Mouse (Mus musculus): ENCODE results near the gene Kbtbd13. TPM values are rescaled to one million over a fixed set of nuclear protein-coding genes. Genes with fewer than 3 reads are reported as not detected.

The Kbtbd13 gene
- total RNA-seq (2021) (under 1 TPM in 1 of 2 experiments, not detected in 1; 0.97 TPM), polyA plus RNA-seq (2012; rRNA removed) (0.44 and 0.77 TPM in 2 replicates)
- long read RNA-seq, partial matches to known transcripts, result 0 of 1 reads
- long read RNA-seq, other reads (novel, unspliced or antisense), result 0 of 1 reads

- DNase-seq, result no peak
Measured at GRCm38 (mm10) chr9:65391613-65391964, at the start of gene Kbtbd13. TSS of gene Kbtbd13 (minus strand) at chr9:65391652.

GRCm38 (mm10) chr9:65435671-65436301 lies 44.3 kb upstream of the Kbtbd13 start, which contains the start of gene Mtfmt:
TSS of gene Mtfmt (plus strand) at chr9:65435782.
- DNase-seq, result peak; percentile 95

GRCm38 (mm10) chr9:65435211-65435610 lies 43.8 kb upstream of the Kbtbd13 start:
- no peak for DNase-seq

- peak; percentile 41 for DNase-seq
Measured at GRCm38 (mm10) chr9:65434140-65434539, 42.7 kb upstream of the Kbtbd13 start.

GRCm38 (mm10) chr9:65432236-65432635 lies 40.8 kb upstream of the Kbtbd13 start:
- DNase-seq, result peak; percentile 85

GRCm38 (mm10) chr9:65430921-65431320 lies 39.5 kb upstream of the Kbtbd13 start:
- no peak for DNase-seq

GRCm38 (mm10) chr9:65430401-65430800 lies 38.9 kb upstream of the Kbtbd13 start:
- no peak for DNase-seq

GRCm38 (mm10) chr9:65428003-65428402 lies 36.6 kb upstream of the Kbtbd13 start:
- DNase-seq, result no peak

- no peak for DNase-seq
Measured at GRCm38 (mm10) chr9:65427511-65427910, 36.1 kb upstream of the Kbtbd13 start.

GRCm38 (mm10) chr9:65424393-65424792 lies 32.9 kb upstream of the Kbtbd13 start:
- no peak for DNase-seq

GRCm38 (mm10) chr9:65422760-65423501 lies 31.5 kb upstream of the Kbtbd13 start, which contains the start of gene Slc51b:
TSS of gene Slc51b (minus strand) at chr9:65422955.
- peak; percentile 69 for DNase-seq

- DNase-seq, result no peak
Measured at GRCm38 (mm10) chr9:65419633-65420032, 28.2 kb upstream of the Kbtbd13 start.

- DNase-seq, result no peak
Measured at GRCm38 (mm10) chr9:65417738-65418137, 26.3 kb upstream of the Kbtbd13 start.

- DNase-seq, result no peak
Measured at GRCm38 (mm10) chr9:65411326-65411725, 19.9 kb upstream of the Kbtbd13 start.

GRCm38 (mm10) chr9:65410378-65410777 lies 18.9 kb upstream of the Kbtbd13 start:
- no peak for DNase-seq

- DNase-seq, result peak; percentile 69
Measured at GRCm38 (mm10) chr9:65408871-65409295, 17.4 kb upstream of the Kbtbd13 start.

GRCm38 (mm10) chr9:65407861-65408260 lies 16.4 kb upstream of the Kbtbd13 start:
- DNase-seq, result peak; percentile 69

- DNase-seq, result peak; percentile 27
Measured at GRCm38 (mm10) chr9:65407327-65407726, 15.9 kb upstream of the Kbtbd13 start.

- peak; percentile 35 for DNase-seq
Measured at GRCm38 (mm10) chr9:65405184-65405449, 13.7 kb upstream of the Kbtbd13 start.

GRCm38 (mm10) chr9:65404331-65405183 lies 13.1 kb upstream of the Kbtbd13 start:
- peak; percentile 91 for DNase-seq

GRCm38 (mm10) chr9:65399934-65400333 lies 8.5 kb upstream of the Kbtbd13 start:
- DNase-seq, result no peak

- DNase-seq, result peak; percentile 74
Measured at GRCm38 (mm10) chr9:65398279-65398678, 6.8 kb upstream of the Kbtbd13 start, which contains the start of gene Rasl12. TSS of gene Rasl12 (plus strand) at chr9:65398506.

All from adrenal gland, adult 2 months (tissue).